Mouse (Mus musculus): ENCODE results near the gene Col4a4. TPM values are rescaled to one million over a fixed set of nuclear protein-coding genes. Genes with fewer than 3 reads are reported as not detected.
A peak's percentile ranks its signal among the peaks of the same experiment; 100 is the strongest.

Col4a4 gene
- polyA plus RNA-seq, 1 experiment from 2014 or later = 0.28 TPM

- no peak overlapping the region for H3K4me2 ChIP-seq (ENCODE audit: low read depth, low read length)
- no peak overlapping the region for H3K4me3 ChIP-seq (ENCODE audit: low read depth, low read length)
- DNase-seq (peak; percentile 38), ATAC-seq (no peak)
- WGBS (ENCODE audit: insufficient replicate concordance) = 70% methylated on average over 15 of the region's 15 CpGs
- H3K4me1 ChIP-seq (ENCODE audit: insufficient read depth) = no peaks in the 10 kb centered on the region
- H3K36me3 ChIP-seq (replicated peaks; ENCODE audit: insufficient read depth, low read length) = no peaks in the 10 kb centered on the region
- peak; percentile 80 for TF ChIP-seq CTCF (IDR thresholded peaks at IDR 0.05; ENCODE audit: low read depth)
- TF ChIP-seq EP300 (IDR thresholded peaks at IDR 0.05; ENCODE audit: low read depth) = no peak
- no peaks in the 10 kb centered on the region for H3K27me3 ChIP-seq (ENCODE audit: insufficient read depth, low read length)
- H3K9ac ChIP-seq (replicated peaks) = no peak overlapping the region
- no peak overlapping the region for H3K27ac ChIP-seq (ENCODE audit: low read depth)
- no peaks in the 10 kb centered on the region for H3K9me3 ChIP-seq (ENCODE audit: low read length)
Observed at GRCm38 (mm10) chr1:82432919-82433648, 153.6 kb downstream of the Col4a4 start.

- peak; percentile 87 for ATAC-seq
Observed at GRCm38 (mm10) chr1:82429061-82429460, 157.6 kb downstream of the Col4a4 start.

GRCm38 (mm10) chr1:82427729-82428128 lies 158.9 kb downstream of the Col4a4 start:
- WGBS (ENCODE audit: insufficient replicate concordance) = 87% methylated on average over 5 of the region's 5 CpGs
- ATAC-seq = no peak

More at GRCm38 (mm10) chr1:82429061-82429460, 157.6 kb downstream of the Col4a4 start:
- H3K4me3 ChIP-seq (ENCODE audit: low read depth, low read length) = no peak overlapping the region
- no peak overlapping the region for H3K9ac ChIP-seq (replicated peaks)
- no peaks in the 10 kb centered on the region for H3K9me3 ChIP-seq (ENCODE audit: low read length)
- H3K27ac ChIP-seq (ENCODE audit: low read depth) = no peak overlapping the region
- 26% methylated on average over 1 of the region's 1 CpGs for WGBS (ENCODE audit: insufficient replicate concordance)
- peak; percentile 42 for DNase-seq
- TF ChIP-seq CTCF (IDR thresholded peaks at IDR 0.05; ENCODE audit: low read depth) (no peak), EP300 (IDR thresholded peaks at IDR 0.05; ENCODE audit: low read depth) (no peak)
- H3K36me3 ChIP-seq (replicated peaks; ENCODE audit: insufficient read depth, low read length) = no peaks in the 10 kb centered on the region
- no peaks in the 10 kb centered on the region for H3K27me3 ChIP-seq (ENCODE audit: insufficient read depth, low read length)
- no peaks in the 10 kb centered on the region for H3K4me1 ChIP-seq (ENCODE audit: insufficient read depth)
- no peak overlapping the region for H3K4me2 ChIP-seq (ENCODE audit: low read depth, low read length)

GRCm38 (mm10) chr1:82415641-82416040 lies 171.0 kb downstream of the Col4a4 start:
- Histone ChIP-seq H3K9me3 (ENCODE audit: low read length) (no peaks in the 10 kb centered on the region), H3K4me2 (ENCODE audit: low read depth, low read length) (no peak overlapping the region), H3K4me1 (ENCODE audit: insufficient read depth) (no peaks in the 10 kb centered on the region), H3K27me3 (ENCODE audit: insufficient read depth, low read length) (no peaks in the 10 kb centered on the region), H3K27ac (ENCODE audit: low read depth) (no peak overlapping the region), H3K36me3 (replicated peaks; ENCODE audit: insufficient read depth, low read length) (no peaks in the 10 kb centered on the region), H3K9ac (replicated peaks) (no peak overlapping the region), H3K4me3 (ENCODE audit: low read depth, low read length) (no peak overlapping the region)
- ATAC-seq (no peak), DNase-seq (no peak)
- WGBS (ENCODE audit: insufficient replicate concordance) = 79% methylated on average over 4 of the region's 4 CpGs
- no peak for TF ChIP-seq CTCF (IDR thresholded peaks at IDR 0.05; ENCODE audit: low read depth)
- no peak for TF ChIP-seq EP300 (IDR thresholded peaks at IDR 0.05; ENCODE audit: low read depth)

More at GRCm38 (mm10) chr1:82427729-82428128, 158.9 kb downstream of the Col4a4 start:
- Histone ChIP-seq H3K9me3 (ENCODE audit: low read length) (no peaks in the 10 kb centered on the region), H3K4me3 (ENCODE audit: low read depth, low read length) (no peak overlapping the region), H3K27ac (ENCODE audit: low read depth) (no peak overlapping the region), H3K36me3 (replicated peaks; ENCODE audit: insufficient read depth, low read length) (no peaks in the 10 kb centered on the region), H3K4me1 (ENCODE audit: insufficient read depth) (no peaks in the 10 kb centered on the region), H3K27me3 (ENCODE audit: insufficient read depth, low read length) (no peaks in the 10 kb centered on the region), H3K9ac (replicated peaks) (no peak overlapping the region), H3K4me2 (ENCODE audit: low read depth, low read length) (no peak overlapping the region)
- TF ChIP-seq EP300 (IDR thresholded peaks at IDR 0.05; ENCODE audit: low read depth) (no peak), CTCF (IDR thresholded peaks at IDR 0.05; ENCODE audit: low read depth) (no peak)
- DNase-seq = no peak

GRCm38 (mm10) chr1:82414434-82415045 lies 172.1 kb downstream of the Col4a4 start:
- TF ChIP-seq EP300 (IDR thresholded peaks at IDR 0.05; ENCODE audit: low read depth) (no peak), CTCF (IDR thresholded peaks at IDR 0.05; ENCODE audit: low read depth) (no peak)
- Histone ChIP-seq H3K27ac (ENCODE audit: low read depth) (no peak overlapping the region), H3K36me3 (replicated peaks; ENCODE audit: insufficient read depth, low read length) (no peaks in the 10 kb centered on the region), H3K4me2 (ENCODE audit: low read depth, low read length) (no peak overlapping the region), H3K4me1 (ENCODE audit: insufficient read depth) (no peaks in the 10 kb centered on the region), H3K27me3 (ENCODE audit: insufficient read depth, low read length) (no peaks in the 10 kb centered on the region), H3K9me3 (ENCODE audit: low read length) (no peaks in the 10 kb centered on the region), H3K4me3 (ENCODE audit: low read depth, low read length) (no peak overlapping the region), H3K9ac (replicated peaks) (no peak overlapping the region)
- ATAC-seq (no peak), DNase-seq (no peak)
- 84% methylated on average over 3 of the region's 3 CpGs for WGBS (ENCODE audit: insufficient replicate concordance)

- no peak for ATAC-seq
- Histone ChIP-seq H3K9me3 (ENCODE audit: low read length) (no peaks in the 10 kb centered on the region), H3K27me3 (ENCODE audit: insufficient read depth, low read length) (no peaks in the 10 kb centered on the region), H3K9ac (replicated peaks) (no peak overlapping the region), H3K4me2 (ENCODE audit: low read depth, low read length) (no peak overlapping the region), H3K27ac (ENCODE audit: low read depth) (no peak overlapping the region), H3K4me3 (ENCODE audit: low read depth, low read length) (no peak overlapping the region), H3K4me1 (ENCODE audit: insufficient read depth) (no peaks in the 10 kb centered on the region), H3K36me3 (replicated peaks; ENCODE audit: insufficient read depth, low read length) (no peaks in the 10 kb centered on the region)
- TF ChIP-seq EP300 (IDR thresholded peaks at IDR 0.05; ENCODE audit: low read depth) (no peak), CTCF (IDR thresholded peaks at IDR 0.05; ENCODE audit: low read depth) (no peak)
- no peak for DNase-seq
- 47% methylated on average over 4 of the region's 4 CpGs for WGBS (ENCODE audit: insufficient replicate concordance)
Observed at GRCm38 (mm10) chr1:82412085-82412484, 174.6 kb downstream of the Col4a4 start.

Data from liver, postnatal 0 days (tissue).